Comparison of ENCODE assay signal across 14 mouse cellular contexts in the genomic region with DNA sequence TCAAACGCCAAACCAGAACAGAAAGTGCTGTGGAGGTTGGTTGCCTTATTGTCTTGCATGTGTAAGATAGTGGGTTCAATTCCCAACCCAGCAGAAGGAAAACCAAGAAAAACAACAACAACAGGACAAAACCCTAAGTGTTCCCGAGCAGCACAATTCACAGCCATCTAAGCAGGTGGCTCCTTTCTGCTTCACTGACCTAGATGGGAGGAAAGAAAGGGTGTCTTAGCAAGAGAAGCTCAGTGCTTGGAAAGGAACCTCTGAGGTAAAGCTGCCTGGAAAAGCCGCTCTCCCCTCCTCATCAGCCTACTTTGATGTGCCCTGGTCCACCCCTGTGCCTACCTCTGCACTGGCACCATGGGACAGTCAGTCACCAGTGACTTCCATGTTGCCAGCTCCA.
"Had no signal": no experiment of that assay in that cellular context is flagged by ENCODE, and none has a peak within 500 bp of the region (broad histone marks: within the 10 kb centered on the region; RNA-seq: fewer than 3 reads in every experiment).

No protein-coding gene starts in this region.

- H3K9ac ChIP-seq: liver, embryonic 15.5 days; lung, embryonic 14.5 days; midbrain, embryonic 15.5 days; neural tube, embryonic 12.5 days had no signal

- H3K4me1 ChIP-seq: limb, embryonic 10.5 days; liver, embryonic 15.5 days; megakaryocyte, embryonic 14.5 days; midbrain, embryonic 15.5 days; neural tube, embryonic 12.5 days had no signal

- H3K36me3 ChIP-seq: limb, embryonic 10.5 days; liver, embryonic 15.5 days; midbrain, embryonic 15.5 days; neural tube, embryonic 12.5 days had no signal

- H3K27ac ChIP-seq: limb, embryonic 10.5 days; liver, embryonic 15.5 days; macrophage; midbrain, embryonic 15.5 days; neural tube, embryonic 12.5 days; stomach, postnatal 0 days had no signal

- ATAC-seq: midbrain, embryonic 15.5 days had no signal

- H3K27me3 ChIP-seq: liver, embryonic 15.5 days; midbrain, embryonic 15.5 days; neural tube, embryonic 12.5 days had no signal

- DNase-seq: kidney, postnatal 25 days; layer of hippocampus, postnatal 36 days; lung, embryonic 14.5 days; lung, postnatal 10 days; thymus, postnatal 4 days had no signal

- H3K4me2 ChIP-seq: liver, embryonic 11.5 days; liver, embryonic 15.5 days; lung, embryonic 14.5 days; midbrain, embryonic 11.5 days; midbrain, embryonic 15.5 days; neural tube, embryonic 12.5 days had no signal

- H3K4me3 ChIP-seq: limb, embryonic 10.5 days; liver, embryonic 15.5 days; megakaryocyte, embryonic 14.5 days; midbrain, embryonic 15.5 days; neural tube, embryonic 12.5 days had no signal

- H3K9me3 ChIP-seq: limb, embryonic 10.5 days; liver, embryonic 15.5 days; midbrain, embryonic 15.5 days; neural tube, embryonic 12.5 days had no signal
